Mouse (Mus musculus): ENCODE measurements at regions not wholly inside any gene's neighbourhood (a gene's known extent, or its start where the extent isn't known, plus 50 kb on each side); places are given as distances from the start of the nearest gene placed in this dataset. TPM values are rescaled to one million over a fixed set of nuclear protein-coding genes. Genes with fewer than 3 reads are reported as not detected.

GRCm38 (mm10) chr7:77812052-77812903 is 925.5 kb downstream of the Ntrk3 start:
- 1% methylated on average over 2 of the region's 2 CpGs for WGBS
- no peak overlapping the region for H3K27ac ChIP-seq (replicated peaks)
- no peaks in the 10 kb centered on the region for H3K36me3 ChIP-seq
- H3K4me1 ChIP-seq (replicated peaks): no peaks in the 10 kb centered on the region; the same call in 1 of the 2 replicates
- no peak overlapping the region for H3K4me2 ChIP-seq
- ATAC-seq (ENCODE audit: low read depth): no peak
- H3K9ac ChIP-seq: no peak overlapping the region
- no peaks in the 10 kb centered on the region for H3K9me3 ChIP-seq
- no peak overlapping the region for H3K4me3 ChIP-seq
- H3K27me3 ChIP-seq: no peaks in the 10 kb centered on the region

- Histone ChIP-seq H3K27ac (replicated peaks) (no peak overlapping the region), H3K4me1 (replicated peaks) (no peaks in the 10 kb centered on the region), H3K36me3 (no peaks in the 10 kb centered on the region), H3K4me2 (no peak overlapping the region), H3K9ac (no peak overlapping the region), H3K9me3 (no peaks in the 10 kb centered on the region), H3K27me3 (no peaks in the 10 kb centered on the region), H3K4me3 (no peak overlapping the region)
- no peak for ATAC-seq (ENCODE audit: low read depth)
- WGBS: 74% methylated on average over 2 of the region's 2 CpGs
Observed at GRCm38 (mm10) chr7:77786801-77787200, 951.0 kb downstream of the Ntrk3 start.

DNA sequence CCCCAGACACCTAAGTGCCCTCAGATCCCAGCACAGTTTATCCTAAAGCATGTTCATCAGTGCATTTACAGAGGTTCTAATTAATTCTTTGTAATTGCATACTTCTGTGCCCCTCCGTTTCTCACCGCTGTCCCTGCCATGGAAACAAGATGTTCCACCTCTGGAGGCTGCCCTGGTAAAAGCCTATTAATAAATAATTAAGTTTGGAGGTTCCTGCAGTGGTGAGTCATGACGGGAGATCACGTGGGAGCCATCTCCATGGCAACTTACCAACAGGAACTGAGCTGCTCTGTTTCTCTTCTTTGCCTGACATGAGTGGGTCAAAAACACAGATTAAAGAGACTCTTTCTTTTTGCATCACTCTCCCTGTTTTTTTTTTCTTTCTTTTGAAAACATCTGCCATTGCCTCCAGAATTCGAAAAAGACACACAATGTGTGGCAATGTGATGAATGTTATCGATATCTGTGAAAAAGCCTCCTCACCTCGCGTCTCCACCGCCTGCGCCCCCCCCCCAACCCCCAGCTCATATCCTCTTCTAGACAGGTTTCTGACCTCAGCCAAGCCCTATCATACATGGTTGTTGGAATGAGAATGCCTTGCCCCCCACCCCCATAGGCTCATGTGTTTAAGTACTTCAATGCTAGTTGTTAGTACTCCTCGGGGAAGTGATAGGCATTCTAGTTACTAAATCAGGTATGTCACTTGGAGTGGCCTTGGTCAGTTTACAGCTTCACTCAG is 965.9 kb downstream of the Ntrk3 start:
- no peaks in the 10 kb centered on the region for H3K27me3 ChIP-seq
- peak overlapping the region; percentile 33; the same call in 1 of the 2 replicates for H3K27ac ChIP-seq (replicated peaks)
- H3K4me2 ChIP-seq: peak overlapping the region; percentile 40
- H3K9me3 ChIP-seq: no peaks in the 10 kb centered on the region
- no peaks in the 10 kb centered on the region for H3K36me3 ChIP-seq
- H3K4me1 ChIP-seq (replicated peaks): peaks cover 16% of the 10 kb centered on the region
- H3K9ac ChIP-seq: no peak overlapping the region
- no peak overlapping the region for H3K4me3 ChIP-seq
- 47% methylated on average over 11 of the region's 11 CpGs for WGBS
- peak; percentile 93 for ATAC-seq (ENCODE audit: low read depth)

GRCm38 (mm10) chr7:77738996-77739765 is 998.6 kb downstream of the Ntrk3 start:
- Histone ChIP-seq H3K9ac (no peak overlapping the region), H3K27me3 (no peaks in the 10 kb centered on the region), H3K4me2 (no peak overlapping the region), H3K9me3 (no peaks in the 10 kb centered on the region), H3K36me3 (no peaks in the 10 kb centered on the region), H3K27ac (replicated peaks) (no peak overlapping the region), H3K4me1 (replicated peaks) (no peaks in the 10 kb centered on the region), H3K4me3 (no peak overlapping the region)
- 73% methylated on average over 4 of the region's 4 CpGs for WGBS
- no peak for ATAC-seq (ENCODE audit: low read depth)

Small RNA genes in the stretch of these regions (microRNA-seq; reads per million reads assigned to microRNA genes)
- not detected for gene Gm44358
